Mouse (Mus musculus) layer of hippocampus, adult 8-10 months (tissue): Measurements from ENCODE around the gene Scn10a. TPM values are rescaled to one million over a fixed set of nuclear protein-coding genes. Genes with fewer than 3 reads are reported as not detected.

Experiments used
- DNase-seq, 2 experiments: peaks; one replicate each; pipeline ENCODE4 v3.0.0; 2022; ENCODE audit warnings: low spot score in 2 of 2
- total RNA-seq, 4 experiments: library from RNA; stranded (reverse); gene quantifications; 2 replicates each; pipeline ENCODE4 v1.2.4; 2022

Gene Scn10a
- total RNA-seq: not detected

- no peak for DNase-seq
These were observed at the start of gene Scn10a for GRCm38 (mm10) chr9:119719222-119719621. Scn10a (minus strand) TSS chr9:119719322.

- DNase-seq: peak in 1 of 2 experiments; percentile 5
These were observed 49.5 kb upstream of the Scn10a start for GRCm38 (mm10) chr9:119768585-119768984.

- no peak for DNase-seq
These were observed 41.1 kb upstream of the Scn10a start for GRCm38 (mm10) chr9:119760226-119760625.

- no peak for DNase-seq
These were observed 40.3 kb upstream of the Scn10a start for GRCm38 (mm10) chr9:119759457-119759856.

GRCm38 (mm10) chr9:119751507-119751906 is 32.4 kb upstream of the Scn10a start:
- DNase-seq: peak in 1 of 2 experiments; percentile 15

GRCm38 (mm10) chr9:119749112-119749511 is 30.0 kb upstream of the Scn10a start:
- DNase-seq: no peak

- no peak for DNase-seq
These were observed 24.8 kb upstream of the Scn10a start for GRCm38 (mm10) chr9:119743900-119744299.

GRCm38 (mm10) chr9:119743312-119743711 is 24.2 kb upstream of the Scn10a start:
- DNase-seq: no peak

GRCm38 (mm10) chr9:119741101-119741786 is 22.1 kb upstream of the Scn10a start:
- no peak for DNase-seq

- DNase-seq: no peak
These were observed 9.4 kb upstream of the Scn10a start for GRCm38 (mm10) chr9:119728412-119729097.

GRCm38 (mm10) chr9:119726990-119727389 is 7.9 kb upstream of the Scn10a start:
- DNase-seq: no peak

- DNase-seq: no peak
These were observed 6.3 kb upstream of the Scn10a start for GRCm38 (mm10) chr9:119725293-119725862.

- DNase-seq: no peak
These were observed 12.4 kb downstream of the Scn10a start for GRCm38 (mm10) chr9:119706700-119707099.

- no peak for DNase-seq
These were observed 27.6 kb downstream of the Scn10a start for GRCm38 (mm10) chr9:119691505-119691904.

- no peak for DNase-seq
These were observed 28.1 kb downstream of the Scn10a start for GRCm38 (mm10) chr9:119691001-119691400.

- no peak for DNase-seq
These were observed 31.2 kb downstream of the Scn10a start for GRCm38 (mm10) chr9:119687893-119688292.

GRCm38 (mm10) chr9:119686187-119686586 is 32.9 kb downstream of the Scn10a start:
- DNase-seq: no peak

GRCm38 (mm10) chr9:119680896-119681295 is 38.2 kb downstream of the Scn10a start:
- no peak for DNase-seq

- no peak for DNase-seq
These were observed 55.0 kb downstream of the Scn10a start for GRCm38 (mm10) chr9:119664109-119664508.

- DNase-seq: peak; percentile 9 to 11
These were observed 63.0 kb downstream of the Scn10a start for GRCm38 (mm10) chr9:119656111-119656510.

- DNase-seq: no peak
These were observed 65.4 kb downstream of the Scn10a start for GRCm38 (mm10) chr9:119653758-119654157.

GRCm38 (mm10) chr9:119646942-119647547 is 72.1 kb downstream of the Scn10a start:
- DNase-seq: peak; percentile 25 to 68
